Mouse (Mus musculus): ENCODE measurements at regions not wholly inside any gene's neighbourhood (a gene's known extent, or its start where the extent isn't known, plus 50 kb on each side); places are given as distances from the start of the nearest gene placed in this dataset.

DNA sequence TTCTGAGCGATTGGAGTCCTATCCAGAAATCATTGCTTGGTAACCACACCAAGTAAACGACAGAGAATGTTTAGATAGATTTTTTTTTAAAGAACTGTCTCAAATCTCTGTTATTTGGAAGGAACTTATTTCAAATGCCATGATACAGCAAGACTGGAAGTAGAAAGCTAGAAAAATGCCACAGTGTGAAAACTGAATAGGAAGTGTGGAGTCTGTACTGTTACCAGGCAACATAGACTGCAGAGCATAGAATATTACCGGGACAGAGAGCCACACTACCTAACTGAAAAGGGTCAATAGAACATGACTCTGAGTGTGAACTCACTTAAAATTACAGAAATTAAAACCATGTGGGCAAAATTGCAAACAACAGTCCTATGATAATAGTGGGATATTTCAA lies 52.4 kb upstream of the Adcy1 start:
- 85% methylated on average over 3 of the region's 3 CpGs for WGBS
- Histone ChIP-seq H3K36me3 (ENCODE audit: control insufficient read depth, insufficient read depth, low read length) (no peaks in the 10 kb centered on the region), H3K4me3 (ENCODE audit: low read depth, low read length) (no peak overlapping the region), H3K4me1 (ENCODE audit: control insufficient read depth, insufficient read depth, low read length) (no peaks in the 10 kb centered on the region), H3K4me2 (ENCODE audit: low read depth, low read length) (no peak overlapping the region), H3K27ac (ENCODE audit: low read depth, low read length) (no peak overlapping the region), H3K9ac (replicated peaks; ENCODE audit: low read depth, low read length) (no peak overlapping the region), H3K9me3 (ENCODE audit: control insufficient read depth, low read length) (no peaks in the 10 kb centered on the region), H3K27me3 (ENCODE audit: control insufficient read depth, insufficient read depth, low read length) (no peaks in the 10 kb centered on the region)
- no peak for ATAC-seq (ENCODE audit: low read depth)

GRCm38 (mm10) chr11:6999329-6999728 lies 64.0 kb upstream of the Adcy1 start:
- ATAC-seq (ENCODE audit: low read depth): no peak

DNA sequence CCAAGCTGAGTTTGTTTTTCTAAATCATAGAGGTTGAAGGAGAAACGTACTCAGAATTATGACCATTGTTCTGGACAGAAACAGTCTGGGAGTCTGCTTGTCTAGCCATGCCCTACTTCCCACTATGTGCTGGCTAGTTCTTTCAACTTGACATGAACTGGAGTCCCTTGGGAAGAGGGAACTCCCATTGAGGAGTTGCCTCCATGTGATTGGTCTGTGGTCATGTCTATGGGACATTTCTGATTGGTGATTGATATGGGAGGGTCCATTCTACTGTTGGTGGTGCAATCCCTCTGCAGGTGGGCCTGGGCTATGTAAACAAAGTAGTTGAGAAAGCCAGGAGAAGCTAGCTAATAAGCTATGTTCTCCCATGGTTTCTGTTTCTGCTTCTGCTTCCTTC lies 64.5 kb upstream of the Adcy1 start:
- no peak overlapping the region for H3K9ac ChIP-seq (replicated peaks; ENCODE audit: low read depth, low read length)
- no peak for ATAC-seq (ENCODE audit: low read depth)
- no peaks in the 10 kb centered on the region for H3K4me1 ChIP-seq (ENCODE audit: control insufficient read depth, insufficient read depth, low read length)
- H3K4me3 ChIP-seq (ENCODE audit: low read depth, low read length): no peak overlapping the region
- H3K9me3 ChIP-seq (ENCODE audit: control insufficient read depth, low read length): no peaks in the 10 kb centered on the region
- no peaks in the 10 kb centered on the region for H3K27me3 ChIP-seq (ENCODE audit: control insufficient read depth, insufficient read depth, low read length)
- no peak overlapping the region for H3K27ac ChIP-seq (ENCODE audit: low read depth, low read length)
- H3K4me2 ChIP-seq (ENCODE audit: low read depth, low read length): no peak overlapping the region
- H3K36me3 ChIP-seq (ENCODE audit: control insufficient read depth, insufficient read depth, low read length): no peaks in the 10 kb centered on the region
- 59% methylated on average over 1 of the region's 1 CpGs for WGBS

More at GRCm38 (mm10) chr11:6999329-6999728, 64.0 kb upstream of the Adcy1 start:
- H3K9ac ChIP-seq (replicated peaks; ENCODE audit: low read depth, low read length): no peak overlapping the region
- H3K9me3 ChIP-seq (ENCODE audit: control insufficient read depth, low read length): no peaks in the 10 kb centered on the region
- H3K4me1 ChIP-seq (ENCODE audit: control insufficient read depth, insufficient read depth, low read length): no peaks in the 10 kb centered on the region
- no peaks in the 10 kb centered on the region for H3K27me3 ChIP-seq (ENCODE audit: control insufficient read depth, insufficient read depth, low read length)
- no peak overlapping the region for H3K27ac ChIP-seq (ENCODE audit: low read depth, low read length)
- H3K4me2 ChIP-seq (ENCODE audit: low read depth, low read length): no peak overlapping the region
- H3K36me3 ChIP-seq (ENCODE audit: control insufficient read depth, insufficient read depth, low read length): no peaks in the 10 kb centered on the region
- no peak overlapping the region for H3K4me3 ChIP-seq (ENCODE audit: low read depth, low read length)

DNA sequence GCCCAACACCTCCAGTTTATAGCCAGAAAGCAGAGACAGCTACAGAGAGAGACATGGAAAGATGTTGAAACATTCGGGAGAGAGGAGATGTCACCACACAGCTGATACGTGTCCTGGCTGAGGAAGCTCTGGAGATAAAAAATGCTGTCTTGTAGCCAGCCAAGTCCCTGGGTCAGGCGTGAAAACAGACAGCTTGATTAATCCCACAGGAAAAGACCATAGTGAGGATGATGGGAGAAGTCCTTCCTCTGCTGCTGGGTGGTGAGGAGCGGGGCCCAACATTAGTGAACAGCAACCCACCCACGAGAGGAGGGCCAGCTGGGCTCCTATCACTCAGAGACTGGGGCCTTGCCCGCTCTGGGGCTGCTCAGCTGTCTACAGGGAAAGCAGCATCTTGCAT lies 65.8 kb upstream of the Adcy1 start:
- 81% methylated on average over 6 of the region's 6 CpGs for WGBS
- no peak overlapping the region for H3K9ac ChIP-seq (replicated peaks; ENCODE audit: low read depth, low read length)

GRCm38 (mm10) chr11:6993731-6994130 lies 69.6 kb upstream of the Adcy1 start:
- Histone ChIP-seq H3K36me3 (ENCODE audit: control insufficient read depth, insufficient read depth, low read length) (no peaks in the 10 kb centered on the region), H3K27ac (ENCODE audit: low read depth, low read length) (no peak overlapping the region), H3K4me2 (ENCODE audit: low read depth, low read length) (no peak overlapping the region), H3K9ac (replicated peaks; ENCODE audit: low read depth, low read length) (no peak overlapping the region), H3K4me1 (ENCODE audit: control insufficient read depth, insufficient read depth, low read length) (no peaks in the 10 kb centered on the region), H3K9me3 (ENCODE audit: control insufficient read depth, low read length) (no peaks in the 10 kb centered on the region), H3K4me3 (ENCODE audit: low read depth, low read length) (no peak overlapping the region), H3K27me3 (ENCODE audit: control insufficient read depth, insufficient read depth, low read length) (no peaks in the 10 kb centered on the region)
- 97% methylated on average over 2 of the region's 2 CpGs for WGBS
- ATAC-seq (ENCODE audit: low read depth): no peak

More for the DNA sequence above, 65.8 kb upstream of the Adcy1 start:
- Histone ChIP-seq H3K4me1 (ENCODE audit: control insufficient read depth, insufficient read depth, low read length) (no peaks in the 10 kb centered on the region), H3K4me3 (ENCODE audit: low read depth, low read length) (no peak overlapping the region), H3K4me2 (ENCODE audit: low read depth, low read length) (no peak overlapping the region), H3K27ac (ENCODE audit: low read depth, low read length) (no peak overlapping the region), H3K36me3 (ENCODE audit: control insufficient read depth, insufficient read depth, low read length) (no peaks in the 10 kb centered on the region), H3K9me3 (ENCODE audit: control insufficient read depth, low read length) (no peaks in the 10 kb centered on the region), H3K27me3 (ENCODE audit: control insufficient read depth, insufficient read depth, low read length) (no peaks in the 10 kb centered on the region)
- ATAC-seq (ENCODE audit: low read depth): no peak

GRCm38 (mm10) chr11:6991626-6992025 lies 71.7 kb upstream of the Adcy1 start:
- H3K36me3 ChIP-seq (ENCODE audit: control insufficient read depth, insufficient read depth, low read length): no peaks in the 10 kb centered on the region
- no peak for ATAC-seq (ENCODE audit: low read depth)
- 95% methylated on average over 5 of the region's 5 CpGs for WGBS
- H3K9me3 ChIP-seq (ENCODE audit: control insufficient read depth, low read length): no peaks in the 10 kb centered on the region
- no peak overlapping the region for H3K27ac ChIP-seq (ENCODE audit: low read depth, low read length)
- no peak overlapping the region for H3K4me2 ChIP-seq (ENCODE audit: low read depth, low read length)
- no peak overlapping the region for H3K4me3 ChIP-seq (ENCODE audit: low read depth, low read length)
- no peak overlapping the region for H3K9ac ChIP-seq (replicated peaks; ENCODE audit: low read depth, low read length)
- H3K4me1 ChIP-seq (ENCODE audit: control insufficient read depth, insufficient read depth, low read length): no peaks in the 10 kb centered on the region
- no peaks in the 10 kb centered on the region for H3K27me3 ChIP-seq (ENCODE audit: control insufficient read depth, insufficient read depth, low read length)

DNA sequence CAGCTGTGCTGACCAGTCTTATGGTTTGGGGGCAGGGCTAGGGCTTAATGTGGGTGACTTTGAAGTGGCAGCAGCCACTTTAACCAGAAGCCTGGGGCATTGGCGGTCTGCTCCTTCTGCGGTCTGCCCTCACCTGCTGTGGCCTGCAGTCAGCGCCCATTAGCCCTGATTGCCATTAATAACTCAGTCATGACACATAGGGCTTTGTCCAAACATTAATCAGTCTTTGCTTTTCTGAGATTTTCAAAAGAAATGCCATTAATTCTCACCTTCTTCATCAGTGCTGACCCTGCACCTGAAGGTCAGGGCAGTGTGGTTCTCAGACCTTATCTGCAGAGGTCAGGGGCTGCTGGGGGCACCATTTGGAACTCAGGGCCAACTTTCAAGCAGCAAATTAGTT lies 72.6 kb upstream of the Adcy1 start:
- Histone ChIP-seq H3K36me3 (ENCODE audit: control insufficient read depth, insufficient read depth, low read length) (no peaks in the 10 kb centered on the region), H3K9ac (replicated peaks; ENCODE audit: low read depth, low read length) (no peak overlapping the region), H3K27me3 (ENCODE audit: control insufficient read depth, insufficient read depth, low read length) (no peaks in the 10 kb centered on the region), H3K9me3 (ENCODE audit: control insufficient read depth, low read length) (no peaks in the 10 kb centered on the region), H3K4me1 (ENCODE audit: control insufficient read depth, insufficient read depth, low read length) (no peaks in the 10 kb centered on the region), H3K4me3 (ENCODE audit: low read depth, low read length) (no peak overlapping the region), H3K27ac (ENCODE audit: low read depth, low read length) (no peak overlapping the region), H3K4me2 (ENCODE audit: low read depth, low read length) (no peak overlapping the region)
- WGBS: 70% methylated on average over 3 of the region's 3 CpGs
- no peak for ATAC-seq (ENCODE audit: low read depth)

- no peaks in the 10 kb centered on the region for H3K9me3 ChIP-seq (ENCODE audit: control insufficient read depth, low read length)
- H3K27me3 ChIP-seq (ENCODE audit: control insufficient read depth, insufficient read depth, low read length): no peaks in the 10 kb centered on the region
- H3K9ac ChIP-seq (replicated peaks; ENCODE audit: low read depth, low read length): no peak overlapping the region
- no peaks in the 10 kb centered on the region for H3K4me1 ChIP-seq (ENCODE audit: control insufficient read depth, insufficient read depth, low read length)
- no peak overlapping the region for H3K4me2 ChIP-seq (ENCODE audit: low read depth, low read length)
- 54% methylated on average over 8 of the region's 8 CpGs for WGBS
- no peak overlapping the region for H3K27ac ChIP-seq (ENCODE audit: low read depth, low read length)
- ATAC-seq (ENCODE audit: low read depth): no peak
- H3K4me3 ChIP-seq (ENCODE audit: low read depth, low read length): no peak overlapping the region
- no peaks in the 10 kb centered on the region for H3K36me3 ChIP-seq (ENCODE audit: control insufficient read depth, insufficient read depth, low read length)
Observed at GRCm38 (mm10) chr11:6988884-6989824, 74.1 kb upstream of the Adcy1 start.

GRCm38 (mm10) chr11:6987995-6988394 lies 75.3 kb upstream of the Adcy1 start:
- 50% methylated on average over 2 of the region's 2 CpGs for WGBS
- ATAC-seq (ENCODE audit: low read depth): no peak
- Histone ChIP-seq H3K27ac (ENCODE audit: low read depth, low read length) (no peak overlapping the region), H3K4me3 (ENCODE audit: low read depth, low read length) (no peak overlapping the region), H3K4me1 (ENCODE audit: control insufficient read depth, insufficient read depth, low read length) (no peaks in the 10 kb centered on the region), H3K4me2 (ENCODE audit: low read depth, low read length) (no peak overlapping the region), H3K9ac (replicated peaks; ENCODE audit: low read depth, low read length) (no peak overlapping the region), H3K27me3 (ENCODE audit: control insufficient read depth, insufficient read depth, low read length) (no peaks in the 10 kb centered on the region), H3K9me3 (ENCODE audit: control insufficient read depth, low read length) (no peaks in the 10 kb centered on the region), H3K36me3 (ENCODE audit: control insufficient read depth, insufficient read depth, low read length) (no peaks in the 10 kb centered on the region)
